Mouse (Mus musculus) gastrocnemius, postnatal 10 days (tissue): Measurements from ENCODE around the gene Gm20388. TPM values are rescaled to one million over a fixed set of nuclear protein-coding genes. Genes with fewer than 3 reads are reported as not detected.
A peak's percentile ranks its signal among the peaks of the same experiment; 100 is the strongest.

Experiments
- DNase-seq: peaks from one replicate; pipeline ENCODE4 v3.0.0; 2021; ENCODE audit warnings: mixed read lengths
- total RNA-seq, 2 experiments: library from RNA; stranded (reverse); gene quantifications; 2 replicates each; pipeline ENCODE4 v1.2.3; 2021

Gene Gm20388
- total RNA-seq, 2 experiments from 2014 or later, result 2.9 to 6.0 TPM

DNA sequence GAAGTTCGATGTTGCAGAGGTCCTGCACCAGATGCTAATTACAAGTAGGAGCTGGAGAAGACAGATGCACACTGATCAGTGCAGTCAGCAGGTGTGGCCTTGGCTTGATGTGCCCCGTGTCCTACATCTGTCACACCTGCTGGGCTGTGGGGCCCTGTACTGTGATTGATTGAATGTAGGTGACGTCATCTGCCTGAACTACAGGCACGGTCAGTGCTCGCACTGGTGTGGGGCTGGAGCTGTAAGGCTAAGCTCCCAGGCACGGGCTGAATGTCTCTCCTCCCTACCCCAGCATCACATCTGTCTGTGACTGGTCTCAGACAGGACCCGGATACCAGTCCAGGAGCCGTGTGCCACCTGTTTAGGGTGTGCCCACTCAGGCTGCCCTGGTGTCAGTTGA lies 3870.6 kb downstream of the Gm20388 start:
- no peak for DNase-seq

DNA sequence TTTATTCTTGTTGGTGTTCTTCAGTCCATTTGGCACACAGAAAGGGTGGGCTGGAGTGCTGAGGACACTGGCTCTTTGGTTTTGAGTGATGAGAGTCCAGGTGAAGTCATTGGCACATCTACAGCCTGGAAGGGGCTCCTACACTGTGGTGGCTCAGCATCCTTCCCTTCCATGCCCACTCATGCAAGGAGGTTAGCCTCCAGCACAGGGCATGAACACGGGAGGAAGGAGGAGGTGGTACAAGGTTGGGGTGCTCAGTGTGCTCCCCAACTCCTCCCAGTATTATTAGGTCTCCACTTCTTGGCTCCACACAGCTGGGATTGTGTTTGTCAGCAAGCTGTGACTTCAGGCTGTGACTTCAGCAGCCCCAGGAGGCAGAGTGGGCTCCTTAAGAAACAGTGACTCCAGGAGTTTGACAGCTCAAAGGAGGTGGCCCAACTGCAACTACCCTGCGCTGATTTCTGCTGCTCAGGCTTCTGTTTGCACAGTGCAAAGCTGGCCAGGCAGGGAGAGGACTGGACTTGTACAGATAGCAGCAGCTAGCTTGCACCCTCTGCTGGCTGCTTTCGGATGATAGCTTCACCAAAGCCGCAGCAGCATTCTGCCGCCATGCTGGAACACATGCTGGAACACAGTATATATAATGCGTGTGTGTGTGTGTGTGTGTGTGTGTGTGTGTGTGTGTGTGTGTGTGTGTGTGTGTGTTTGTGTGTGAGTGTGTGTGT lies 3873.0 kb downstream of the Gm20388 start:
- peak; percentile 75 for DNase-seq

DNA sequence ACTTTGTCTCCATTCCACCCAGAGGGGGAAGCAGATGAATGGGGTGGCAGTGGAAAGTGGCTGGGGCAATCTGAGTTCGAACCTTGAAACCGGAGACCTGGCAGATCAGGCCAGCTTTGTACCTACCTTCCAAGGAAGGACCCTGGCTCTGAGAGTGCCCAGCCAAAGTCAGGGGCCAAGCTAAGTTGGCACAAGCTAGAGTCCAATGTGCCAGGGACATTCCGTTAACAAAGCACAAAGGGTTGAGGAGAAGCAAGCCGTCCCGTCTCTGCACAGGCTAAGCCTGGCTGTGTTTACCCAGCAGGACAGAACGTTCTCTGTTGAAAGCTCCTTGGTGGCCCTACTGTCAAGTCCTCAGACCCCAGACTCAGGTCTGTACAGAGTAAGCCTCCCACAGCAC lies 3875.5 kb downstream of the Gm20388 start:
- DNase-seq, result no peak

DNA sequence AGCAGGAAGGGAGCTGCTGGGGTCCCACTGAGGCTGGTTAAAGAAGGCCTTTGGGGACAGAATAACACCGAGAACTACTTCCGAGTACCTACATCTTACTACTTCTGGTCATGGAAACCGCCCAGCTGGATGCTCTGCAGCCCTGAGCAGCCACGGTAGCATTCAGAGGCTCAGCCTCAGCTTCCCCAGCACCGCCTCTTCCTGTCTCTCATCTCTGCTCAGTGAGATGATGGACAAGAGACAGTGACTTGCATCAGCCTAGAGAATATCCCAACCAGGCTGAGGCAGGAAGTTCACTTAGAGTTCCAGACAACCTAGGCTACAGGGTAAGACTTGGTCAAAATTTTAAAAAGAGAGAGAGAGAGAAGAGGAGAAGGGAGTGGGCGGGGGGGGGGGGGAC lies 3876.0 kb downstream of the Gm20388 start:
- no peak for DNase-seq

DNA sequence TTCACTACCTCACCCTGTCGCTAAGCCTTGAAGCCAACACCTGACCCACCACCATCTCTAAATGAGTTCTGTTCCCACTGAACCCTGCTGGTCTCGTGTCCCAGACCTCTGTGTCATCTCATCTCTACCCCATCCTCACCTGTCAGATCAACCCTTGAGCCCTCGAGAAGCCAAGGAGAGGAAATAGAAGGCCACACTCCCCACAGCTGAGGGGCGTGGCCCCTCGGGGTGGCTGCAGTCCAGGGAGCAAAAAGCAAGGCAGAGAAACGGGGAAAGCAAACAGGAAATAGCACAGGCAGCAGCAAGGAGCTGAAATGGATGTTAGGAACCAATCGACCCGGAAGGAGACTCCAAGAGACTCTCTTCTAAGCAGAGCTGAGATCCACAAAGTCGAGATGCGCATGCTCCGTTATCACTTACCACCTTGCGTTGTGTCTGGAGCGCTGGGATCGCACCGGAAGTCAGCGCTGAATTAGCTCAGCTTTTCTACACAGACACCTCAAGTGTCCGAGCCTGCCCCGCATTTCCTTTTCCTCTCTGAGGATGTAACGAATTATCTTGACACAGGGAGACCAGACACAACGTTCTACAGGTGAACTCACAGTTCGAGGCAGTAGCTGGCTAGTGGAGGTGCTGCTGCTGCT lies 3876.7 kb downstream of the Gm20388 start:
- no peak for DNase-seq

DNA sequence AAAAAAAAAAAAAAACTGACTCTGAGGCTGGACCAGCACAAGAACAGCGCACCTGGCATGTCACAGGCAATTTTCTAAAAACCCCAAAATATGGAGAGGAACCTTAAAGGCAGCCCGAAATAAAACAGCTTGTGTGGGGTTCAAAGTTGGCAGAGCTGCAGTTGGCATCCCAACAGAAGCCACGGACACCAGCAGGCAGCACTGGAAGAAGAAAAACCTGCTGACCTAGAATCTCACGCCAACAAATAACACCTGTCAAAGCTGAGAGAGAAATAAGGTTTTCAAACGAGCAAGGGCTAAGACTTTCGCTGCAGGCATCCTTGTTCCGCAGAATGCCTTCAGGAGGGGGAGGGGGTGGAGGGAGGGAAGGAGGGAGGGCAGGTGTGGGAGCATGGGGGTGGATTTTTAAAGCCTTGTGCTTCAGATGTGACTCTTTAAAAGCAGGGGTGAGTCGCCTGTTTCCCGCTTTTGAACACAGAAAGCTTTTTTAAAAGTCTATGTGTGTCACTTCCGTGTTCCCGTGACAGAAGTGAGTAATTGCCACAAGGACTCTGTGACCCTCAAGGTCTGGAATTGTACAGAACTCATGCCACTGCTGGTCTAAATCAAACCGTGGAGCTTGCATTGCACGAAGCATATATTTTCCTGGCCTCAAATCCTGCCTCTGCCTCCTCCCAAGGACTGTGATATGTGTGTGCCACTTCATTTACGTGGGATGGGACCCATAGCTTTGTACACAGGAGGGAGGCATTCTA lies 3878.0 kb downstream of the Gm20388 start:
- no peak for DNase-seq

DNA sequence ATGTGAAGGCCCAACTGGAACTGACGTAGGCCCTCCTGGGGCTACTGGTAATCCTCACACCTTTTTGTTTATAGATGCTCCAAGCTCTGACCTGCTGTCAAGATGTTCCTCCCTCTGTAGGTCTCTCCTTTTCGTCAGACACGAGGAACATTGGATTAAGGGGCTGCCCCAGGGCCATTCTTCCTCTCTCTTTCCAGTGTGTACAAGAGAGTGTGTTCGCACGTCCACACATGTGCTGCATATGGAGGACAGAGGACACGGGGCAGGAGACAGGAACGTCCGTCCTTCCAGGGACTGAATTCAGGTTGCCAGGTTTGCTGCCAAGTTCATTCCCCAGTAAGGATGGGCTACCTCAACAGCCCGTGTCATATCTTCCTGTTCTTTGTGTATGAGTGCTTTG lies 3878.8 kb downstream of the Gm20388 start:
- DNase-seq, result no peak

DNA sequence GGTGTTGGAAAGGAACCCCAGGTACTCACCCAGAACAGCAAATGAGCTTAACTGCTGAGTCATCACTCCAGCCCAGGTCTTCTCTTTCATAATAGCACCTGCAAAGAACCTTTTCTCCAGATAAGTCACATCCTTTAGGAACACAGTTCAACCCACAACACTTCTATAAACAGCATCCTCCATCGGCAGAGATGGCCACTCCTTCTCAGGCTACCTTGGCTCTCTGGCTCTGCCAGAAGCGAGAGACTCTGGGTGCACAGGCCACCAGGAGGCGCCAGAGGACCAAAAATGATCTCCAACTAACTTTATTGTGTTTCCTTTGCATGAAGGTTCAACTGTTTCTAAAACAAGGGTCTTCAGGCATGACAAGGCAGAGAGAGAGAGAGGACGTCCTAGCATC lies 3879.3 kb downstream of the Gm20388 start:
- DNase-seq, result peak; percentile 91

GRCm38 (mm10) chr8:123791101-123791844 lies 3880.6 kb downstream of the Gm20388 start:
- DNase-seq, result no peak

DNA sequence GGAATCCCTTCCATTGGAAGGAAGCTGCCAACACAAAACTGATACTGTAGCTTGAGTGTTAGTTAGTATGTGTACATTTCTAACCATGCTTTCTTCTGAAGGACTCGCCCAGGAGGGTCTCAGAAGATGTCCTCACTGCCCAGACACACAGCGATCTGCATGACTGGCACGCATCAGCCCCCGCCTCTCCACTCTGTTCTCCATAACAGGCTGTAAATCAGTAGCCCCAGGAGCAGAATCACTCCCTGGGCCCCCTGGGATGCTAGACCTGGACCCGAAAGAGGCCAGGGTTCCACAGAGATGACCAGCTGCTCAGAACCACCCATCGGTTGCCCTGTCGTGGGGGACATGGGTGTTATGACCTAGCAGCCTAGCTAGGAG lies 3881.2 kb downstream of the Gm20388 start:
- DNase-seq, result no peak

GRCm38 (mm10) chr8:123793900-123794299 lies 3883.3 kb downstream of the Gm20388 start:
- no peak for DNase-seq

- no peak for DNase-seq
Measured at GRCm38 (mm10) chr8:123794766-123795165, 3884.1 kb downstream of the Gm20388 start.

GRCm38 (mm10) chr8:123796758-123797157 lies 3886.1 kb downstream of the Gm20388 start:
- no peak for DNase-seq

DNA sequence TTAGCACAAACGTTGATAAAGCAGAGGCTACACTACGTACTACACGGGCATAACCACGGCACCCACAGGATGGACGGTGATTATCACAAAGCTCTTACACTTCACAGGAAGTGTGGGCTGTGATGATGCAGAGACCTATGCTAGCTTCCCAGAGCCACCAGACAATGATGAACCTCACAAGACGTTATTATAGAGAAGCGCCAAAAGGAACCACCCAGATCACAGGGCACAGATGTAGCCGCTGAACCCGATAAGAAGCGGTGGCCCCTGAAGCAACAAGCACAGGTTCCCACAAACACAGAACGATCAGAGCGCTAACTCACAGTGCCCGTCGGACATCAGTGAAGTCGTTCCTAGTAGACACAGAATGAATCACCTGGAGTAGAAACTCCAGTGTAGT lies 3887.3 kb downstream of the Gm20388 start:
- no peak for DNase-seq

- DNase-seq, result no peak
Measured at GRCm38 (mm10) chr8:123799434-123799833, 3888.8 kb downstream of the Gm20388 start.

DNA sequence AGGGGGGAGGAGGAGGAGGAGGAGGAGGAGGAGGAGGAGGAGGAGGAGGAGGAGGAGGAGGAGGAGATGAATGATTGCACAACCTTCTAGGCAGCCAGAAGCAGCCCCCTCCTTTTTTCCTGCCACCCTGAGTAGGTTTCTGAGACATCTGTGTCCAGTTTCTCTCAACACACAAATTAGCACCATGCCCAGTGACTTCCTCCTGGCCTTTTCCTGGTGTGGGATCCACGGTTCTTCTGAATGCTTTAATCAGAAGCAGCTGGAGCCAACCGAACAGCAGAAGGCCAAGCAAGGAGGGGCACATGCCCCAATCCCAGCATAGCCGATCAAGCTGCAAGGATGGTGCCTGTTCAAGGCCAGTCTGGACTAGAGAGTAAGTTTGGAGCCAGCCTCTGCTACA lies 3889.2 kb downstream of the Gm20388 start:
- DNase-seq, result no peak

DNA sequence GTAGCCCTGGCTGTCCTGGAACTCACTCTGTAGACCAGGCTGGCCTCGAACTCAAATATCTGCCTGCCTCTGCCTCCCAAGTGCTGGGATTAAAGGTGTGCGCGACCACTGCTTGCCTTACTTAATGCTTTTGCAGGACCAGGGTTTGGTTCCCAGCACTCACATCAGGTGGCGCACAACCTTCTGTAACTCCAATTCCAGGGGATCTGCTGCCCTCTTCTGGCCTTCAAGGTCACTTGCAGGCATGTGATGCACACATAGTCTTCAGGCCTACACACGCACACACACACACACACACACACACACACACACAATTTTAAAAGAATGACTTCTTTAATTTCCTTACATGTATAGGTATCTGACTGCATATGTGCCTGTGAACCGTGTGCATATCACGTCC lies 3890.2 kb downstream of the Gm20388 start:
- DNase-seq, result no peak

- no peak for DNase-seq
Measured at GRCm38 (mm10) chr8:123801538-123801937, 3890.9 kb downstream of the Gm20388 start.

DNA sequence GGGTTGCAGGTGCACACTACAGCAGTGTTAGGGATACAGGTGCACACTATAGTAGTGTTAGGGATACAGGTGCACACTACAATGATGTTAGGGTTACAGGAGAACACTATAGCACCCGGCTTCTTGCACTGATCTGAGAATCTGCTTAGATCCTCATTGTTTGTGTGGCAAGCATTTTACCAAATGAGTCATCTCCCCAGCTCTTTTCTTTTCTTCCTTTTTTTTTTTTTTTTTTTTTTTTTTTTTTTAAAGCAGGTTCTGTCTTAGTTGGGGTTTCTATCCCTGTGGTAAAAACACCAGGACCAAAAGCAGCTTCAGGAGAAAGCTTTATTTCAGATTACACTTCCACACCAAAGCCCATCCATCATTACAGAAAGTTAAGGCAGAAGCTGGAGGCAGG lies 3893.0 kb downstream of the Gm20388 start:
- DNase-seq, result no peak

DNA sequence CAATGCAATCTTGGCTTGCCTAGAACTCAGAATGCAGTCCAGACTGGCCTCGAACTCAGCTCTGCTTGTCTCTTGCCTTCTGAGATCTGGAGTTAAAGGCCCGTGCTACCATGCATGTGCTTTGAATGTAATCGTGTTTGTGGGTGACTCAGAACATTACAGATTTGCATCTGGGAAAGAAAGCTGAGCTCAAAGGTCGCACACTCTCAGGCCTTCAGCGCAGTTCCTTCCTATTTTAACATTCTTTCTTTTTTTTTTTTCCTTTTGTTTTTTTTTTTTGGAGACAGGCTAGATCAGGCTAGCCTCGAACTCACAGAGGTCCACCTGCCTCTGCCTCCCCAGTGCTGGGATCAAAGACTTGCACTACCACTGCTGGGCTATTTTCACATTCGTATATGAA lies 3893.9 kb downstream of the Gm20388 start:
- DNase-seq, result no peak

- no peak for DNase-seq
Measured at GRCm38 (mm10) chr8:123805209-123805717, 3894.6 kb downstream of the Gm20388 start.

- DNase-seq, result peak; percentile 85
Measured at GRCm38 (mm10) chr8:123805718-123806373, 3895.2 kb downstream of the Gm20388 start, which contains the start of gene Rab4a. Rab4a (plus strand) TSS chr8:123805985.
